Mouse (Mus musculus): ENCODE results near the gene Id3.

The Id3 gene

GRCm38 (mm10) chr4:136177612-136178474 is 34.5 kb downstream of the Id3 start:
- peak; percentile 56 for DNase-seq (ENCODE audit: low read depth, low spot score)

GRCm38 (mm10) chr4:136178475-136178921 is 35.2 kb downstream of the Id3 start:
- DNase-seq (ENCODE audit: low read depth, low spot score), result no peak

DNA sequence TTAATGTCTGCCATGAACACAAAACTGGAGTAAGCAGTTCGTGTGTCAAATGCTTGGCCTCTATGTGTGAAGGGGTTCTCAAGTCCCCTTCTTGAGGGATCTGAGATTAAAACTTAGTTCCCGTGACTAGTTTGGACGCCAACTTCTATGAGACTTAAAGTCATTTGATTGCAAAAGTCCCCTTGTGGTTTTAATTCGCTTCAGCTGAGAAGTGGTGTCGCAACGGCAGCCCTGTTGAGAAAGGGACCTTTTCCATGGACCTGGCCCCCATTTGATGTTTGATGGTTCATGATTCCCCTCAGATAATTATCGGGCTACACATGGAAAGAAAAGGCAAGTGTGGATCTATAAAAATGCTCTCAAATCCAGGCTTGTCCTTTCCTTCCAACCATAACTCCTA is 36.2 kb downstream of the Id3 start:
- DNase-seq (ENCODE audit: low read depth, low spot score), result no peak

GRCm38 (mm10) chr4:136179998-136180397 is 36.7 kb downstream of the Id3 start:
- DNase-seq (ENCODE audit: low read depth, low spot score), result peak; percentile 96

DNA sequence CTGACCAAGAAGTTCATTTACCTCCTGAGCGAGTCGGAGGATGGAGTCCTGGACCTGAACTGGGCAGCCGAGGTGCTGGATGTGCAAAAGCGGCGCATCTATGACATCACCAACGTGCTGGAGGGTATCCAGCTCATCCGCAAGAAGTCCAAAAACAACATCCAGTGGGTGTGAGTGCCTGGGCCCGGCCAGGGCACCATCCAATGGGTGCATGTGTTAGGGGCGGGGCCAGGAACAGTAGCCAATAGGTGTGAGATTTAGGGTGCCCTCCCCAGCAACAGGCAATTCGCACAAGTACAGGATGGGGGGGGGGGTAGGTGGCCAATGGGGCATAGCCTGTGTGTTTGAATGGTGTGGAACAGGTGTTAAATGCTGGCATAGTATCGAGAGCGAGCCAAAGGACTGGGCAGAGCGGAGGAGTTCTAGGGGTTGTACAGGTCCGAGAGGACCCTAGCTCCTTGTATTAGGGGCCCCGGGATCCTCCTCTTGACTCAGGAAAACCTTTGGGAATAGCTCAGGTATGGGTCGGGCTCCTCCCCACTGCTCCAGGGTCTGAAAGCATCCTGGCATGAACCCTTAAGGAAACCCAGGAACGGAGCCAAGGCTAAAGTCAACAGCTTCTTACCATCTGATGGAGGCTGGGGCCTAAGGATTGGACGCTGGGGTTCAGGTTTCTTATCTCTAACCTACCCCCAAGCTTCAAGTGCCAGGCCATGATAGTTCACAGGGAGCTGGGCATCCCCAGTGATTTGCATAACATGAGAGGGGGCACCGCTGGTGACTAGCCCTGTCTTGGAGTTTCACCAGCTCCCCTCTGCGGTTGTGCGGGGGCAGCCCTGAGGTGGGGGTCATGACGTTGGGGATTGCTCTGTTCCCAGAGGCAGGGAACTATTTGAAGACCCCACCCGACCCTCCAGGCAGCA is 37.4 kb downstream of the Id3 start:
- DNase-seq (ENCODE audit: low read depth, low spot score), result peak; percentile 96

DNA sequence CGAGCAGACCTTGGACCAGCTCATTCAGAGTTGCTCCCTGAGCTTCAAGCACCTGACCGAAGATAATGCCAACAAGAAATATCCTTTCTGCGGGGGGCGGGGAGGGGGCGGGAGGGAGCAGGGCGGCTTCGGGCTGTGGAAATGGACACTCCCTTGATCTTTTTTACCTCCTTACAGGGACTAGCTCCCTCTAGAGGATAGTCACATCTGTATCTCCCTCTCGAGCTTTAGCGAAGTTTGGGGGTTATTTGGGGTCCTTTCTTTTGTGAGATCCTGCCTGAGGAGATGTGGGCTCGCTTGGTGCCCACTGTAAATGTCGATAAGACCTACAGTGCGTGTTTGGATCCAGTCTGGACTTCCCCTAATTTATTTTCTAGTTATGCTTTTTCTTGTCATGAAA is 38.1 kb downstream of the Id3 start:
- peak; percentile 49 for DNase-seq (ENCODE audit: low read depth, low spot score)

DNA sequence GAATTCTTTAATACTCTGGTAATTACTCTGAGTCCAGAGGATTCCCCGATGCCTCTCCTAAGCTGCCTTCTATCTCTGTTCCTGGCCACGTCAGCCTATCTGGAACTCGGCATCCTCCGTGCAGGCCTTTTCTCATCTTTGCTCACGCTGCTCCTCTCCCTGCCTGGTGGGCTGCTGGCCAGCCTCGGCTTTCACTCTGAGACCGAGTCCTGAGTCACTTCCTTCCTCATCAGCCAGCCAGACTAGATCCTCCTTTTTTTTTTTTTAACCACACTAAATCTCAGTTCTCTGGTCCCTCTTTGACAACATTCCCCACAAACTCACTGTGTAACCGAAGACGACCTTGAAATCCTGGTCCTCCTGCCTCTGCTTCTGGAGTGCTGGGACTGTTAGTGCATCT is 42.1 kb downstream of the Id3 start:
- DNase-seq (ENCODE audit: low read depth, low spot score), result no peak

DNA sequence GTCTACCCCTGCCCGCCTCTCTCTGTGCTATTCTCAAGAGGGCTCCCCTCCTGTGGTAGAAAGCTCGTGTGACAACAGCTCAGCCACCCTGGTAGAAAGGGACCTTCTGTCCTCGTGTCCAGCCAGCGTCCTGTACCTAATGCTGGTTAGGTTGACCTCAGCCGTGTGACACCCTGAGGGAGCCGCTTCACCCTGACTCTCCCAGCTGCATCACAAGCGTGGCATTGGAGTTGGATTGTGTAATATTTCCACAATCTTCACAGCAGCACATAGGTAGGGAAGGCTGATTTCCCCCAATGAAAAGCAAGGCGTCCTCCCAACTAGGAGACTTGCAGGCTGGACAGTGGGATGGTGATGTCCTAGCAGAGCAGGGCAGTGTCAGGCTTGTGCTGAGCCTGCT is 43.0 kb downstream of the Id3 start:
- no peak for DNase-seq (ENCODE audit: low read depth, low spot score)

- no peak for DNase-seq (ENCODE audit: low read depth, low spot score)
Measured at GRCm38 (mm10) chr4:136186739-136187472, 43.6 kb downstream of the Id3 start.

- DNase-seq (ENCODE audit: low read depth, low spot score), result peak; percentile 55
Measured at GRCm38 (mm10) chr4:136188973-136189737, 45.9 kb downstream of the Id3 start.

- DNase-seq (ENCODE audit: low read depth, low spot score), result no peak
Measured at GRCm38 (mm10) chr4:136189912-136190311, 46.6 kb downstream of the Id3 start.

- peak; percentile 89 for DNase-seq (ENCODE audit: low read depth, low spot score)
Measured at GRCm38 (mm10) chr4:136193571-136193970, 50.3 kb downstream of the Id3 start.

DNA sequence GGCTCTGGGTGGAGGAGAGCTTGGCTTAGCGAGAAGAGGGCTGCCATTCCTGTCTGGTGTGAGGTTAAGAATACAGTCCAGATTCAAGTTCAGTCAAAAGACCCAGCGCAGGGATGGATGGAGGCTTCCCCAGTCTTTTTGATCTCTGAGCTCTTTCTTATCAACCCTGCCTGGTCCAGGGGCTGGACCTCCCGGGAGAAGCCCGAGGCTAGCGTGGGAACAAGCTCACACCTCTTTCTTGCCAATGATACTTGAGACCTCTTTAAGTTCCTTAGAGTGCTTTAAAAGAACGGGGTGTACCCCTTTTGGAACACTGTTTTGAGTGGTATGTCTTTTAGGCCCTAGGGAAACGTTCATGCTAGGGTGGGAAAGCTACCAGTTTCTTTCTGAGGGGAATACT is 51.7 kb downstream of the Id3 start:
- no peak for DNase-seq (ENCODE audit: low read depth, low spot score)
